Mouse (Mus musculus): ENCODE results near the gene Tgfb1. TPM values are rescaled to one million over a fixed set of nuclear protein-coding genes. Genes with fewer than 3 reads are reported as not detected.

The Tgfb1 gene
- polyA plus RNA-seq, 1 experiment from 2014 or later, result 0.21 TPM

DNA sequence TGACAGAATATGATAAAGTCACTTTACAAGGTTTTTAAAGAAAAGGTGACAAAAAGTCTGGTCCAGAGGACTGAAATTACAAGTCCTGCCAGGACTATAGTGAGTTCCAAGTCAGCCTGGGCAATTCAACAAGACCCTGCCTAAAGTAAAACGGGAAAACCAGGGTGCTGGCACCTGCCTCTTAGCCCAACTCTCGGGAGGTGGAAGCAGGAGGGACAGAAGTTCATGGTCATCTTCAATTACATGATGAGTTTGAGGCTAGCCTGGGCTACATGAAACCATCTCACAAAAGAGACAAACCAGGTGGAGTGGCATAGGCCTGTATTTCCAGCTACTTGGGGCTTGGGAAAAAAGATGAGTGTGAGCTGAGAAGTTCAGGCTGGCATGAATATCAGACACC is 15.1 kb upstream of the Tgfb1 start:
- Histone ChIP-seq H3K9me3 (replicated peaks; ENCODE audit: control insufficient read depth, low read length, poor library complexity, severe bottlenecking) (no peaks in the 10 kb centered on the region), H3K36me3 (ENCODE audit: control insufficient read depth, insufficient read depth, low read length) (peaks cover 5% of the 10 kb centered on the region; the same call in 1 of the 2 replicates), H3K4me1 (ENCODE audit: control insufficient read depth, insufficient read depth, low read length) (peaks cover 5% of the 10 kb centered on the region), H3K4me2 (ENCODE audit: low read length) (no peak overlapping the region), H3K9ac (ENCODE audit: low read depth, low read length) (no peak overlapping the region), H3K27me3 (ENCODE audit: control insufficient read depth, insufficient read depth, low read depth, low read length) (peaks cover 15% of the 10 kb centered on the region), H3K4me3 (ENCODE audit: low read depth, low read length) (no peak overlapping the region), H3K27ac (ENCODE audit: low read length) (no peak overlapping the region)
- WGBS, result 87% methylated on average over 2 of the region's 2 CpGs
- no peak for ATAC-seq

GRCm38 (mm10) chr7:25672442-25672841 is 14.4 kb upstream of the Tgfb1 start:
- no peak for ATAC-seq
- peaks cover 15% of the 10 kb centered on the region for H3K27me3 ChIP-seq (ENCODE audit: control insufficient read depth, insufficient read depth, low read depth, low read length)
- 53% methylated on average over 4 of the region's 4 CpGs for WGBS

GRCm38 (mm10) chr7:25674297-25674696 is 12.5 kb upstream of the Tgfb1 start:
- peak overlapping the region; percentile 63 for H3K4me2 ChIP-seq (ENCODE audit: low read length)
- H3K36me3 ChIP-seq (ENCODE audit: control insufficient read depth, insufficient read depth, low read length), result no peaks in the 10 kb centered on the region; the same call in 1 of the 2 replicates
- H3K27ac ChIP-seq (ENCODE audit: low read length), result no peak overlapping the region
- WGBS, result 20% methylated on average over 9 of the region's 9 CpGs
- peaks cover 18% of the 10 kb centered on the region for H3K27me3 ChIP-seq (ENCODE audit: control insufficient read depth, insufficient read depth, low read depth, low read length)
- peaks cover 5% of the 10 kb centered on the region for H3K4me1 ChIP-seq (ENCODE audit: control insufficient read depth, insufficient read depth, low read length)
- H3K9me3 ChIP-seq (replicated peaks; ENCODE audit: control insufficient read depth, low read length, poor library complexity, severe bottlenecking), result no peaks in the 10 kb centered on the region
- H3K9ac ChIP-seq (ENCODE audit: low read depth, low read length), result peak overlapping the region; percentile 76
- H3K4me3 ChIP-seq (ENCODE audit: low read depth, low read length), result peak overlapping the region; percentile 55
- ATAC-seq, result peak; percentile 39; the same call in 1 of the 2 replicates

More at GRCm38 (mm10) chr7:25672442-25672841, 14.4 kb upstream of the Tgfb1 start:
- no peaks in the 10 kb centered on the region for H3K9me3 ChIP-seq (replicated peaks; ENCODE audit: control insufficient read depth, low read length, poor library complexity, severe bottlenecking)
- no peak overlapping the region for H3K9ac ChIP-seq (ENCODE audit: low read depth, low read length)
- peaks cover 5% of the 10 kb centered on the region; the same call in 1 of the 2 replicates for H3K36me3 ChIP-seq (ENCODE audit: control insufficient read depth, insufficient read depth, low read length)
- no peak overlapping the region for H3K27ac ChIP-seq (ENCODE audit: low read length)
- H3K4me3 ChIP-seq (ENCODE audit: low read depth, low read length), result no peak overlapping the region
- peaks cover 5% of the 10 kb centered on the region for H3K4me1 ChIP-seq (ENCODE audit: control insufficient read depth, insufficient read depth, low read length)
- H3K4me2 ChIP-seq (ENCODE audit: low read length), result no peak overlapping the region

- Histone ChIP-seq H3K4me2 (ENCODE audit: low read length) (peak within 1 kb of the TSS; percentile 63), H3K36me3 (ENCODE audit: control insufficient read depth, insufficient read depth, low read length) (no peaks in the 10 kb centered on the region; the same call in 1 of the 2 replicates), H3K4me1 (ENCODE audit: control insufficient read depth, insufficient read depth, low read length) (peaks cover 5% of the 10 kb centered on the region), H3K4me3 (ENCODE audit: low read depth, low read length) (peak within 1 kb of the TSS; percentile 55), H3K27me3 (ENCODE audit: control insufficient read depth, insufficient read depth, low read depth, low read length) (peaks cover 18% of the 10 kb centered on the region), H3K9me3 (replicated peaks; ENCODE audit: control insufficient read depth, low read length, poor library complexity, severe bottlenecking) (no peaks in the 10 kb centered on the region), H3K27ac (ENCODE audit: low read length) (no peak within 1 kb of the TSS), H3K9ac (ENCODE audit: low read depth, low read length) (peak within 1 kb of the TSS; percentile 76)
- ATAC-seq, result peak; percentile 61
- 3% methylated on average over 29 of the region's 29 CpGs for WGBS
Measured at GRCm38 (mm10) chr7:25674719-25675300, 12.0 kb upstream of the Tgfb1 start, which contains the start of gene Tmem91. Tmem91 (minus strand) TSS chr7:25675166.

- H3K4me3 ChIP-seq (ENCODE audit: low read depth, low read length), result peak overlapping the region; percentile 55
- ATAC-seq, result peak; percentile 8
- no peaks in the 10 kb centered on the region for H3K9me3 ChIP-seq (replicated peaks; ENCODE audit: control insufficient read depth, low read length, poor library complexity, severe bottlenecking)
- peak overlapping the region; percentile 76; the same call in 1 of the 2 replicates for H3K9ac ChIP-seq (ENCODE audit: low read depth, low read length)
- H3K27me3 ChIP-seq (ENCODE audit: control insufficient read depth, insufficient read depth, low read depth, low read length), result peaks cover 18% of the 10 kb centered on the region
- WGBS, result 50% methylated on average over 6 of the region's 6 CpGs
- H3K4me2 ChIP-seq (ENCODE audit: low read length), result peak overlapping the region; percentile 63
- no peak overlapping the region for H3K27ac ChIP-seq (ENCODE audit: low read length)
- peaks cover 10% of the 10 kb centered on the region for H3K4me1 ChIP-seq (ENCODE audit: control insufficient read depth, insufficient read depth, low read length)
- H3K36me3 ChIP-seq (ENCODE audit: control insufficient read depth, insufficient read depth, low read length), result no peaks in the 10 kb centered on the region
Measured at GRCm38 (mm10) chr7:25675405-25675804, 11.4 kb upstream of the Tgfb1 start.

DNA sequence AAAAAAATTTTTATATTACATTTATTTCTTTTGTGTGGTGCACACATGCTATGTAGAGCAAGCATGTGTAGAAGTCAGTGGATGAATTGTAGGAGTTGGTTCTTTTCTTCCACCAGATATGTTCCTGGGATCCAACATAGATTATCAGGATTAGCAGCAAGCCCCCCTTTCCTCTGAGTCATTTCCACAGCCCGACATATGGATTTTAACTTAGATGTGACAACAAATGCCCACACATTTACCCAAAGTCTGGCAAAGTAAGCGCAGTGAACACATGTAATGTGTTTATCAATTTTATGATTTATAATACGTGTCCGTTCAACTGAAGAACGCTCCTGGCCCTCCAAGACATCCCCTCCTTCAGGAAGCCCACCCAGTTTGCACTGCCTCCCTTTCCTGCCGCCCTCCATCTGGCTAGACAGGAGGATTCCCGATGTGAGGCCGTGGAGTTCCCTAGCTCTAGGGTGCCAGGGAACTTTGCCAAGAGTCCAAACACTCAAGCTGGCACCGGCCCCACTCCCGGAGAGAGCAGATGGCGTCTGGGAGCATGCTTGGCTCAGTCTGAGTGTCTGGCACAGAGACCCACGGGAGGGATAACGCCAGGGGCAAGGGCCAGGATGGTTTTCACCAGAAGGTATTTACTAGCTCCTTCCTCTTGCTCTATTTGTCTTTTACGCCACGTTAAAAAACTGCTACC is 10.6 kb upstream of the Tgfb1 start:
- no peaks in the 10 kb centered on the region for H3K9me3 ChIP-seq (replicated peaks; ENCODE audit: control insufficient read depth, low read length, poor library complexity, severe bottlenecking)
- peaks cover 10% of the 10 kb centered on the region for H3K4me1 ChIP-seq (ENCODE audit: control insufficient read depth, insufficient read depth, low read length)
- peaks cover 18% of the 10 kb centered on the region for H3K27me3 ChIP-seq (ENCODE audit: control insufficient read depth, insufficient read depth, low read depth, low read length)
- ATAC-seq, result no peak; the same call in 1 of the 2 replicates
- peak overlapping the region; percentile 40; the same call in 1 of the 2 replicates for H3K27ac ChIP-seq (ENCODE audit: low read length)
- H3K4me3 ChIP-seq (ENCODE audit: low read depth, low read length), result no peak overlapping the region
- no peak overlapping the region for H3K9ac ChIP-seq (ENCODE audit: low read depth, low read length)
- H3K36me3 ChIP-seq (ENCODE audit: control insufficient read depth, insufficient read depth, low read length), result no peaks in the 10 kb centered on the region
- H3K4me2 ChIP-seq (ENCODE audit: low read length), result peak overlapping the region; percentile 7; the same call in 1 of the 2 replicates
- 52% methylated on average over 15 of the region's 15 CpGs for WGBS

GRCm38 (mm10) chr7:25677013-25677412 is 9.8 kb upstream of the Tgfb1 start:
- 88% methylated on average over 7 of the region's 7 CpGs for WGBS
- no peaks in the 10 kb centered on the region for H3K36me3 ChIP-seq (ENCODE audit: control insufficient read depth, insufficient read depth, low read length)
- peak overlapping the region; percentile 40; the same call in 1 of the 2 replicates for H3K27ac ChIP-seq (ENCODE audit: low read length)
- peaks cover 17% of the 10 kb centered on the region for H3K4me1 ChIP-seq (ENCODE audit: control insufficient read depth, insufficient read depth, low read length)
- H3K4me3 ChIP-seq (ENCODE audit: low read depth, low read length), result no peak overlapping the region
- no peak for ATAC-seq
- no peak overlapping the region for H3K4me2 ChIP-seq (ENCODE audit: low read length)
- H3K9ac ChIP-seq (ENCODE audit: low read depth, low read length), result no peak overlapping the region
- peaks cover 18% of the 10 kb centered on the region for H3K27me3 ChIP-seq (ENCODE audit: control insufficient read depth, insufficient read depth, low read depth, low read length)
- H3K9me3 ChIP-seq (replicated peaks; ENCODE audit: control insufficient read depth, low read length, poor library complexity, severe bottlenecking), result no peaks in the 10 kb centered on the region

DNA sequence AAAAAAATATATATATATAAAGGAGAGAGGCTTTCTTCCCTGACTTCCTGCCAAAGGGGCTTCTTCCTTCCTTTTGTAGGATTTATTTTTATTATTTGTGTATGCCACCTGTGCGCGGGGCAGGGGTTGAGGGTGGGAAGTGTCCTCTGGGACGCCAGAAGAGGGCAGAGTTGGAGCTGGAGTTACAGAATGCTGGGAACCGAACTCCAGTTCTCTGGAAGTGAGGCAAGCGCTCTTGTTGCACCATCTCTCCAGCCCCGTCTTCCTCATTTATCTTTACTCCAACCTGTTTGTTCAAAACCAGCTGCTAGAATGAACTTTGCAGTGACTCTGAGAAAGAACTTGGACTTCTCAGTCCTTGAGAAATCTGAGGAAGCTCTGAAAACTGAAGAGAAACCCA is 6.8 kb upstream of the Tgfb1 start:
- Histone ChIP-seq H3K27ac (ENCODE audit: low read length) (peak overlapping the region; percentile 96; the same call in 1 of the 2 replicates), H3K4me1 (ENCODE audit: control insufficient read depth, insufficient read depth, low read length) (peaks cover 18% of the 10 kb centered on the region), H3K9ac (ENCODE audit: low read depth, low read length) (peak overlapping the region; percentile 82; the same call in 1 of the 2 replicates), H3K4me3 (ENCODE audit: low read depth, low read length) (peak overlapping the region; percentile 60), H3K9me3 (replicated peaks; ENCODE audit: control insufficient read depth, low read length, poor library complexity, severe bottlenecking) (no peaks in the 10 kb centered on the region), H3K27me3 (ENCODE audit: control insufficient read depth, insufficient read depth, low read depth, low read length) (peaks cover 8% of the 10 kb centered on the region; the same call in 1 of the 2 replicates), H3K4me2 (ENCODE audit: low read length) (peak overlapping the region; percentile 51), H3K36me3 (ENCODE audit: control insufficient read depth, insufficient read depth, low read length) (no peaks in the 10 kb centered on the region)
- ATAC-seq, result no peak
- 12% methylated on average over 6 of the region's 6 CpGs for WGBS
